Mouse (Mus musculus): ENCODE measurements around the gene Nat8f3.
"Not testable (repeated sequence)": the region's sequence is repeated elsewhere in the genome, so short reads cannot be mapped to it uniquely, and the experiment has no call there.

Gene Nat8f3

GRCm38 (mm10) chr6:85765532-85765931 is at the start of gene Nat8f3:
TSS of gene Nat8f3 (minus strand) at chr6:85765754.
- DNase-seq, result peak; percentile 2

- DNase-seq, result no peak
These were observed 47.8 kb upstream of the Nat8f3 start for GRCm38 (mm10) chr6:85813339-85813738.

- not testable (repeated sequence) for DNase-seq
These were observed 45.5 kb upstream of the Nat8f3 start for GRCm38 (mm10) chr6:85810942-85811537.

- DNase-seq, result not testable (repeated sequence)
These were observed 45.0 kb upstream of the Nat8f3 start for GRCm38 (mm10) chr6:85810514-85810913.

GRCm38 (mm10) chr6:85809784-85810183 is 44.2 kb upstream of the Nat8f3 start:
- not testable (repeated sequence) for DNase-seq

GRCm38 (mm10) chr6:85803180-85803579 is 37.6 kb upstream of the Nat8f3 start:
- DNase-seq, result not testable (repeated sequence)

- DNase-seq, result not testable (repeated sequence)
These were observed 2.2 kb downstream of the Nat8f3 start for GRCm38 (mm10) chr6:85763127-85764070.

GRCm38 (mm10) chr6:85762678-85763077 is 2.9 kb downstream of the Nat8f3 start:
- DNase-seq, result not testable (repeated sequence)

GRCm38 (mm10) chr6:85755705-85756249 is 9.8 kb downstream of the Nat8f3 start:
- not testable (repeated sequence) for DNase-seq

GRCm38 (mm10) chr6:85713105-85713504 is 52.4 kb downstream of the Nat8f3 start, which contains the start of gene Nat8f7:
TSS of gene Nat8f7 (minus strand) at chr6:85713205.
- not testable (repeated sequence) for DNase-seq

GRCm38 (mm10) chr6:85709607-85710006 is 55.9 kb downstream of the Nat8f3 start:
- DNase-seq, result not testable (repeated sequence)

- not testable (repeated sequence) for DNase-seq
These were observed 56.3 kb downstream of the Nat8f3 start for GRCm38 (mm10) chr6:85709206-85709605.

- DNase-seq, result not testable (repeated sequence)
These were observed 63.6 kb downstream of the Nat8f3 start for GRCm38 (mm10) chr6:85701943-85702342.
